9 mouse cellular contexts compared by ENCODE assay signal in genomic region chr6:4993600-4994160, GRCm38 (mm10).
A peak's percentile ranks its signal among the peaks of the same experiment; 100 is the strongest.
DNase-seq lines count a peak whose midpoint lies in the region; ATAC-seq lines count a peak whose summit lies in the region.
"Had no signal": no experiment of that assay in that cellular context is flagged by ENCODE, and none has a peak within 500 bp of the region (broad histone marks: within the 10 kb centered on the region; RNA-seq: fewer than 3 reads in every experiment).

No protein-coding gene starts in this region.

- no peak overlapping the region for H3K9ac ChIP-seq in lung, embryonic 16.5 days (ENCODE audit: low read length)
- H3K9ac ChIP-seq in limb, embryonic 12.5 days (replicated peaks): 0 out of 2 replicates have a peak overlapping the region, but pooled peaks have one; percentile 23
- no peak overlapping the region for H3K9ac ChIP-seq in stomach, embryonic 16.5 days (ENCODE audit: low read length)

- ATAC-seq in lung, embryonic 16.5 days (ENCODE audit: low read depth): peak; percentile 69
- ATAC-seq in limb, embryonic 12.5 days (ENCODE audit: insufficient number of reproducible peaks, insufficient read depth, low FRiP score, low TSS enrichment, low read depth): peak; percentile 39; the same call in 1 of the 2 replicates
- peak; percentile 42 for ATAC-seq in stomach, embryonic 16.5 days (ENCODE audit: insufficient read depth, low FRiP score)

- peak; percentile 54 for DNase-seq in embryo, embryonic 10 days (ENCODE audit: low spot score)
- no peak for DNase-seq in embryo, embryonic 11 days
- no peak for DNase-seq in lung, adult 18-20 months
- DNase-seq in c-Kit-positive CD71-positive TER-119-positive erythroid progenitor cells, embryonic 14.5 days (ENCODE audit: low spot score): no peak
- no peak for DNase-seq in cerebellum, postnatal 36 days

- H3K36me3 ChIP-seq in lung, embryonic 16.5 days (ENCODE audit: control insufficient read depth, insufficient read depth, low read length): no peaks in the 10 kb centered on the region
- no peaks in the 10 kb centered on the region for H3K36me3 ChIP-seq in limb, embryonic 12.5 days
- H3K36me3 ChIP-seq in stomach, embryonic 16.5 days (ENCODE audit: control insufficient read depth, insufficient read depth, low read length): no peaks in the 10 kb centered on the region

- H3K27ac ChIP-seq in lung, embryonic 16.5 days (ENCODE audit: low read length): no peak overlapping the region
- peak overlapping the region; percentile 82 for H3K27ac ChIP-seq in limb, embryonic 12.5 days
- H3K27ac ChIP-seq in stomach, embryonic 16.5 days (ENCODE audit: low read length): peak overlapping the region; percentile 69

- no peaks in the 10 kb centered on the region for H3K9me3 ChIP-seq in lung, embryonic 16.5 days (ENCODE audit: control insufficient read depth, low read length)
- no peaks in the 10 kb centered on the region for H3K9me3 ChIP-seq in limb, embryonic 12.5 days
- no peaks in the 10 kb centered on the region for H3K9me3 ChIP-seq in stomach, embryonic 16.5 days (replicated peaks; ENCODE audit: control insufficient read depth, low read length)

- H3K4me2 ChIP-seq in lung, embryonic 16.5 days (ENCODE audit: low read depth, low read length): peak overlapping the region; percentile 17; the same call in 1 of the 2 replicates
- H3K4me2 ChIP-seq in limb, embryonic 12.5 days: peak overlapping the region; percentile 42
- peak overlapping the region; percentile 27; the same call in 1 of the 2 replicates for H3K4me2 ChIP-seq in stomach, embryonic 16.5 days (ENCODE audit: low read depth, low read length)

- H3K4me1 ChIP-seq in lung, embryonic 16.5 days (replicated peaks; ENCODE audit: control insufficient read depth, insufficient read depth, low read length): no peaks in the 10 kb centered on the region; the same call in 1 of the 2 replicates
- H3K4me1 ChIP-seq in limb, embryonic 12.5 days (replicated peaks): peaks cover 30% of the 10 kb centered on the region
- H3K4me1 ChIP-seq in stomach, embryonic 16.5 days (ENCODE audit: control insufficient read depth, insufficient read depth, low read length): peaks cover 18% of the 10 kb centered on the region

- H3K27me3 ChIP-seq in lung, embryonic 16.5 days (ENCODE audit: control insufficient read depth, insufficient read depth, low read depth, low read length): no peaks in the 10 kb centered on the region
- no peaks in the 10 kb centered on the region for H3K27me3 ChIP-seq in limb, embryonic 12.5 days
- no peaks in the 10 kb centered on the region for H3K27me3 ChIP-seq in stomach, embryonic 16.5 days (ENCODE audit: control insufficient read depth, insufficient read depth, low read length)

- 43% methylated on average over 15 of the region's 15 CpGs for WGBS in lung, embryonic 16.5 days
- 22% methylated on average over 15 of the region's 15 CpGs for WGBS in limb, embryonic 12.5 days
- WGBS in stomach, embryonic 16.5 days: 49% methylated on average over 15 of the region's 15 CpGs

- no peak overlapping the region for H3K4me3 ChIP-seq in lung, embryonic 16.5 days (ENCODE audit: low read length)
- peak overlapping the region; percentile 12; the same call in 1 of the 2 replicates for H3K4me3 ChIP-seq in limb, embryonic 12.5 days (replicated peaks)
- H3K4me3 ChIP-seq in stomach, embryonic 16.5 days (replicated peaks; ENCODE audit: low read length): no peak overlapping the region
- H3K4me3 ChIP-seq: erythroblast, embryonic 14.5 days had no signal
